Mouse (Mus musculus): ENCODE data around the gene Lamp3.
"Not testable (repeated sequence)": the region's sequence is repeated elsewhere in the genome, so short reads cannot be mapped to it uniquely, and the experiment has no call there.

DNA sequence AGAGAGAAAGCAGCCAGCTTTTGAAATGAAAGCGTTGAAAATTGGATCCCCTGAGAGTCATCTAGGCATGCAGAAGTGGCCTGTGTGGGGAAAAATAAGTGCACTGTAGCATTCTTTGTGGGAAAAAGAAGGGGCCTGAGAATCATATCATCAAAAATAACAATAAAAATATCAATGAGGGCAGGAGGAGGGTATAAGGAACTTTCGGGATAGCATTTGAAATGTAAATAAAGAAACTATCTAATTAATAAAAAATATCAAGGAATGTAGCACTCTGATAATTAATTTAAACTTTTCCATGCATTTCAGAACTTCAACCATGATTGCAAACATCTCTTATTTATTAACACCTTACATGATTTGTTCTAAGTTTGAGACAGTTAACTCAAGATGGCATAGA lies 94.4 kb downstream of the Lamp3 start, which contains the start of gene Olfr170:
- TF ChIP-seq CTCF (IDR thresholded peaks at IDR 0.05; ENCODE audit: low read depth, low read length); EP300 (IDR thresholded peaks at IDR 0.05; ENCODE audit: insufficient read depth, low read depth, low read length): not testable (repeated sequence)
